Mouse (Mus musculus): ENCODE data around the gene Myl10.
"Not testable (repeated sequence)": the region's sequence is repeated elsewhere in the genome, so short reads cannot be mapped to it uniquely, and the experiment has no call there.

The Myl10 gene

DNA sequence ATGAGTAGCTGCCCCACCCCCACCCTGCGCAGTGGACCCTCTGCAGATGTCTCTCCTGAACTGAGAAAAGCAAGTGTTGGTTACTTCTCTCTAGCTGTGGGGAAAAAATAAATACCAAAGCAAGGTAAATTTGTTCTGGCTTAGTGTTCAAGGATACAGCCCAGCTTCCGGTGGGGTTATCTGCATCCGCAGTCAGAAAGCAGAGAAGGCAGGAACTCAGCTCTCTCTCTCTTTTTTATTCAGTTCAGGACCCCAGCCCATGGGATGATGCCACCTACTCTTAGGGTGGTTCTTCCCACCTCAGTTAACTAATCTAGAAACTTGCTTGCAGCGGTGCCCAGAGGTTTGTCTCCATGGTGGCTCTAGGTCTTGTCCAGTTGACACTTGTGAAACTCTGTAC is at the start of gene Myl10:
TSS of gene Myl10 (plus strand) at position 363 of the 400 bp plus-strand sequence.
- no peak for DNase-seq (ENCODE audit: low read depth in 2 of 2, low spot score in 2 of 2)

DNA sequence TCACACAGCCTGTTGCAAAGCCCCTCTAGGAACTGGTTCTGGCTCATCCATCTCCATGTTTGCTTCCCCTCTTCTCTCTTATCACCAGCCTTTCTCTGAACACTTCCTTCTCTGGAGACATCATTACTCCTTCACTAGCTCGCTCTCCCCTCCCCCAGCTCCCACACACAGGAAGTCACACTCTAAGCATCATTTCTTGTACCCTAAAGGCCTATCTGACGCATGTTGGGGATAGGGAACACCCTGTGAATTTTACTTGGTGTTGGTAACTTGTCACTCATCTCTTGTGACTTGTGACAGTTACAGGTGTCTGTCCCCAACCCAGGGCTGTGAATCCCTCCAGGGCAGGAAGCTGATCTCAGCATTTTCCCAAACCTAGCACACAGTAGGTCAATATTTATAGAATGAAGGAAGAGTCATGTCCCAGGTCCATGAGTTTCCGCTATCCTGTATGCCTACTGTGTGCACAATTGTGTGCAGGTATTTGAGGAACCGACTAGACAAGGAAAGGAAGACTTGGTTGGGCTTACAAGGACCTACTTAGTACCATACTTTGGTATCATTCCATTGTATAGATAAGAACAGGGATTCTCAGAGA is 46.1 kb upstream of the Myl10 start:
- no peak for DNase-seq (ENCODE audit: low read depth in 2 of 2, low spot score in 2 of 2)

- DNase-seq (ENCODE audit: low read depth in 2 of 2, low spot score in 2 of 2): no peak
These were observed 43.9 kb upstream of the Myl10 start for GRCm38 (mm10) chr5:136649071-136649470.

DNA sequence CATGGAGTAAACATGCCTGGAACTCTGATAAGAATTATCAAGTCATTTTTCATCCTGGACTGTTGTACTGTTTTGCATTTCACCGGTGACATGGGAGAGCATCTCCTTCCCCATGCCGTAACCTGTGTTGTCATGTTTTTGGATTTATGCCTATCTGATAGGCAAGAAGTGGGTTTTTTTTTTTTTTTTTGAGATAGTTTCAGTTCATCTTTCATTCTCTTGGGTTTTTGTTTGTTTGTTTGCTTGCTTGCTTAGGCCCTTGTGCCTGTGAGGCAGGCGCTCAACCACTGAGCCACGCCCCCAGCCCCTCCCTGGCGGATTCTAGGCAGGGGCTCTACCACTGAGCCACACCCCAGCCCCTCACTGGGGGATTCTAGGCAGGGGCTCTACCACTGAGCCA is 43.3 kb upstream of the Myl10 start:
- DNase-seq (ENCODE audit: low read depth in 2 of 2, low spot score in 2 of 2): no peak

GRCm38 (mm10) chr5:136654481-136654880 is 38.5 kb upstream of the Myl10 start:
- no peak for DNase-seq (ENCODE audit: low read depth in 2 of 2, low spot score in 2 of 2)

DNA sequence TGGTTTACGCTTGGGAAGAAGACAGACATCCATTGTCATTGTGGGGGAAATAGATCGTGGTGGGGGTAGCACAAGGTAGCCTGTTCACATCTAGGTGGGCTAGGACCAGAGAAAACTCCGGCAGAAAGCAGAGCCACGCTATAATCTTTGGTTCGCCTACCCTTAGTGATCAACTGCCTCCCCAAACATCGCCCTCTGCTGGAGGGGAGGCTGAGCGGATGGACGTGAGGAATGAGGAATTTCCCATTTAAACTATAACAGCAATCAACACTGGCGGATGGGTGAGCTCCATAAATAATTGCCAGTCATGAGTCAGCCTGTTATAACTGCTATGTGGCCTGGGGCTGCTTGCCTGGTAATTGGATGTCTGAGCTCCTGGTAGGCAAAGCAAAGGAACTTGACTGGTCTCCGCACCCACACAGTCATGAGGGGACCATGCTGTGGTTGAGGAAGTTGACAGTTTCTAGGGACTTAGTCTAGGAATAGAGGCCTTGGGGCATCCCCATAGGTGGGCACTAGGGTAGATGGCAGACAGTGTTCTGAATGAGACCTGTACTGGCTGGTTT is 36.0 kb upstream of the Myl10 start:
- no peak for DNase-seq (ENCODE audit: low read depth in 2 of 2, low spot score in 2 of 2)

DNA sequence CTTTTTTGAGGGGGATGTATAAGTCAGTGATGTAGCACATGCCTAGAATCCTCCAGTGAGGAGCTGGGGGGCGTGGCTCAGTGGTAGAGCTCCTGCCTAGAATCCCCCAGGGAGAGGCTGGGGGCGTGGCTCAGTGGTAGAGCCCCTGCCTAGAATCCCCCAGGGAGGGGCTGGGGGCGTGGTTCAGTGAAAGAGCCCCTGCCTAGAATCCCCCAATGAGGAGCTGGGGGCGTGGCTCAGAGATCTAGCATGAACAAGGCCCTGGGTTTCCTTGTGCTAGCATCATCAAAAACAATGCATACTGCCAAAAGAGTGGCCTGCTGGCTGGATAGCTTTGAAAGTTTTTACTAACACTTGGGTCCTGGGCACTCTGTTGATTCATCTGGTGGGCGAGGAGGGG is 32.2 kb upstream of the Myl10 start:
- not testable (repeated sequence) for DNase-seq (ENCODE audit: low read depth in 2 of 2, low spot score in 2 of 2)

DNA sequence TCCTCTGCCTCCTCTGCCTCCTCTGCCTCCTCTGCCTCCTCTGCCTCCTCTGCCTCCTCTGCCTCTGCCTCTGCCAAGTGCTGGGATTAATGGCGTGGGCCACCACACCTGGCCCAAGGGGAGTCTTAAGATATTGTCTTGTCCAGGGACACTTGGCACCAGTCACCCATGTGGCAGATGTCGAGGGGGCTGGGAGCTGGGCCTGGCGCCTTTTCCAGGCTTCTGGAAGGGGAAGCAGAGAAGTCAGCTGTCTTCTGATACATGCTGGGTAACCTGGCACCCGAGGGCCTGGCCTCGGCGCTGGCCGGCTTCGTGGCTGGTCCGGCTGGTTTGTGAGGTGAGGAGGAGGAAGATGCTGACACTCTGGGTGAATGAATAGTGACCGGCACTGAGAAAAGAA is 30.7 kb upstream of the Myl10 start:
- DNase-seq (ENCODE audit: low read depth in 2 of 2, low spot score in 2 of 2): no peak

GRCm38 (mm10) chr5:136662822-136663221 is 30.1 kb upstream of the Myl10 start:
- DNase-seq (ENCODE audit: low read depth in 2 of 2, low spot score in 2 of 2): no peak

DNA sequence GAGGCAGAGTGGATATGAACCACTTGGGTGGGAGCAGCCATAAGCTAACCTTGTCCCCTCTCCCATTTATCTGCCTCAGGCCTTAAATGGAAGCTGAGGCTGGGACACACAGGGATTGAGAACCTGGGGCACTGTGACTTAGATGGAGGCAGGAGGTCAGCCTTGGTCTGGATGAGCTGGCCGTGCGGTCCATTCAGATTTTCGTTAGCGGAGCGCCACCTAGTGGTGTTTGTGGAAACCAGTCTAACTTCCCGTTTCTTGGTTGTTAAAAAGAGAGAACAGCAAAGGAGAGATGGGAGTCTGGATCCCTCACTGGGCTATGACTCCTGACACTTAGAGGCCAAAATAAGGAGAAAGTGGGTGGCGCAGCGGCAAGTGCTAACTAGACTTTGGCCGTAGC is 28.4 kb upstream of the Myl10 start:
- peak; percentile 21 to 44 for DNase-seq (ENCODE audit: low read depth in 2 of 2, low spot score in 2 of 2)

GRCm38 (mm10) chr5:136676315-136677030 is 16.5 kb upstream of the Myl10 start:
- DNase-seq (ENCODE audit: low read depth in 2 of 2, low spot score in 2 of 2): no peak

- DNase-seq (ENCODE audit: low read depth in 2 of 2, low spot score in 2 of 2): no peak
These were observed 14.1 kb upstream of the Myl10 start for GRCm38 (mm10) chr5:136678840-136679348.

- no peak for DNase-seq (ENCODE audit: low read depth in 2 of 2, low spot score in 2 of 2)
These were observed 6.6 kb upstream of the Myl10 start for GRCm38 (mm10) chr5:136686349-136686748.

DNA sequence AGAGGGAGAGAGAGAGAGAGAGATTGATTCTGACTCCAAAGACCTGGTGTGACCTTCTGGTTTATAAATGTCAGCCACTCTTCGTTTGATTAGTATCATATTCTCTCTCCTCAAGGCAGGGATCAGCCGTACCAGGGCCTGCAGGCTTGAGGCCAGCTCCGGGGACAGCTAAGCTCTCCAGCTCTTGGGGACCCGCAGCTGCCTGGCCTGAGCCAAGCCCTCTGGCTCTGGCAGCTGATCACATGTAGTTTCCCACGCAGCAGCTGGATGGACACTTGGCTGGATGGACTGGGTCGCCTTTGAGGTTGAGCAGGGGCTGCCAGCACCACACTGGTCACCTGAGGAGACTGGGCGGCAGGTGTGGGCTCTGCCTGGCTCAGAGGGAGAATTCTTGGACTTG is 5.4 kb upstream of the Myl10 start:
- no peak for DNase-seq (ENCODE audit: low read depth in 2 of 2, low spot score in 2 of 2)

- no peak for DNase-seq (ENCODE audit: low read depth in 2 of 2, low spot score in 2 of 2)
These were observed 4.1 kb upstream of the Myl10 start for GRCm38 (mm10) chr5:136688841-136689240.

GRCm38 (mm10) chr5:136691170-136691569 is 1.8 kb upstream of the Myl10 start:
- no peak for DNase-seq (ENCODE audit: low read depth in 2 of 2, low spot score in 2 of 2)

DNA sequence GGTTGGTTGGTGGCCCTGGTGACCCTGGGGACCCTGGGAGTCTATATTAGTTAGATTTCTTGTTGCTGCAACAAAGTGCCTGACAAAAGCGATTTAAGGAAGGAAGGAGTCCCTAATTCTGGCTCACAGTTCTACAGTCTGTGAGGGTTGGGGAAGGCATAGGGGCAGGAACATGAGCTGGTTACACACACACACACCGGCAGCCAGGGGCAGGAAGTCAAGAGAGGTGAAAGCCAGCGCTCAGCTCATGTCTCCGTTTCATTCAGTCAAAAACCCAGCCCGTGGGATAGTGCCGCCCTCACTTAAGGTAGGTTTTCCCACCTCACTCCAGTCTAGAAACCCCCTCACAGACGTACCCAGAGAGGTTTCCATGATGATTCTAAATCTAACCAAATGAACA is 472 bp downstream of the Myl10 start:
- no peak for DNase-seq (ENCODE audit: low read depth in 2 of 2, low spot score in 2 of 2)

DNA sequence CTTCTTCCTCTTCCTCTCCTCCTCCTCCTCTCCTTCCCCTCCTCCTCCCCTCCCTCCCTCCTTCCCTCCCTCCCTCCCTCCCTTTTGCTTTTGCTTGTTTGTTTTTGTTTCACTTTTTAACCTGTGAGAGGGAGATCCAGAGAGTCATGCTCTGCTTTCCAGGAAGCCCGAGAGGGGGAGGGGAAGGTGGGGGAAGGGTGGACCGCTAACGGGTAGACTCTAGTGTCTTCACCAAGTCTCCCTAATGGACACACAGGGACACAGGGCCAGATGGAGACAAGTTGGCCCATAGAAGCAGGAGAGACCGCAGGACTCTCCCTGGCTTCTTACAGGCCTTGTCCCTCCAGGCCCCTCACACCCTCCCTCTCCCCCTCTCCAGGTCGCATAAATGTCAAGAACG is 2.0 kb downstream of the Myl10 start:
- no peak for DNase-seq (ENCODE audit: low read depth in 2 of 2, low spot score in 2 of 2)

DNA sequence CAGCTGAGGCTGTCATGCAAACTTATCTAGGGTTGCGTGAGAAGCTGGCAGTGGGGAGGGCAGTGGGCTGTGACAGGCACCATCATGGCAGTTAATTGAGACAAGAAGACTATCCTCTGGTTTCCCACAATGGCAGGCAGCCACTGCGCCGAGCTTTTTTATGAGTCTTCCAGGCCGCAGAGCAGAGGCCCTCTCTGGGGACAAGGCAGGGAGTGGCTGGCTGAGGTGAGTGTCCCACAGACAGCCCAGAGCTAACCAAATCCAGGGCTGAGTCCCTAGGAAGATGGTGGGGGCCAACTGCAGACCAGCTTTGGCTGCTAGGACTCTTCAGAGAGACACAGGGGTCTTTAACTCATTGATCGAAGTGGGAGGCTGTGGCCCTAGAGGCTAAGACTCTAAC is 3.6 kb downstream of the Myl10 start:
- no peak for DNase-seq (ENCODE audit: low read depth in 2 of 2, low spot score in 2 of 2)

GRCm38 (mm10) chr5:136697618-136698017 is 4.7 kb downstream of the Myl10 start:
- no peak for DNase-seq (ENCODE audit: low read depth in 2 of 2, low spot score in 2 of 2)

- no peak for DNase-seq (ENCODE audit: low read depth in 2 of 2, low spot score in 2 of 2)
These were observed 9.3 kb downstream of the Myl10 start for GRCm38 (mm10) chr5:136702159-136702725.

GRCm38 (mm10) chr5:136703751-136704150 is 10.8 kb downstream of the Myl10 start:
- peak; percentile 56 to 71 for DNase-seq (ENCODE audit: low read depth in 2 of 2, low spot score in 2 of 2)

Measured in CD8-positive naive resting alpha-beta T cell, adult 2 months (primary cell).